Mouse (Mus musculus) myocyte (in vitro differentiated cells): Measurements from ENCODE around the gene Ptk7.

ENCODE experiments used
- E2F4 ChIP-seq: IDR thresholded peaks from one replicate; pipeline ENCODE4 v1.6.1; 2011; ENCODE audit warnings: mild to moderate bottlenecking, control low read depth, moderate library complexity; ENCODE audit not compliant: insufficient read depth
- POLR2A ChIP-seq: IDR thresholded peaks from one replicate; pipeline ENCODE4 v1.6.1; 2011; ENCODE audit warnings: low read depth, mild to moderate bottlenecking, control low read depth, moderate library complexity; ENCODE audit not compliant: insufficient read length
- TCF3 ChIP-seq: IDR thresholded peaks from one replicate; pipeline ENCODE4 v1.6.1; 2011; ENCODE audit warnings: low read depth, control low read depth; ENCODE audit not compliant: insufficient read length

GRCm38 (mm10) chr17:46673850-46674529 is 44.7 kb upstream of the Ptk7 start, which contains the start of gene Rrp36:
- peak; percentile 78 for TF ChIP-seq POLR2A
- TF ChIP-seq E2F4, result no peak
- no peak for TF ChIP-seq TCF3
